Mouse (Mus musculus): ENCODE measurements around the gene Ppp1r13l. TPM values are rescaled to one million over a fixed set of nuclear protein-coding genes. Genes with fewer than 3 reads are reported as not detected.
A peak's percentile ranks its signal among the peaks of the same experiment; 100 is the strongest.

Gene Ppp1r13l
- polyA plus RNA-seq (2012; ENCODE audit: insufficient read depth, low replicate concordance): 21.5 and 54.3 TPM in 2 replicates

DNA sequence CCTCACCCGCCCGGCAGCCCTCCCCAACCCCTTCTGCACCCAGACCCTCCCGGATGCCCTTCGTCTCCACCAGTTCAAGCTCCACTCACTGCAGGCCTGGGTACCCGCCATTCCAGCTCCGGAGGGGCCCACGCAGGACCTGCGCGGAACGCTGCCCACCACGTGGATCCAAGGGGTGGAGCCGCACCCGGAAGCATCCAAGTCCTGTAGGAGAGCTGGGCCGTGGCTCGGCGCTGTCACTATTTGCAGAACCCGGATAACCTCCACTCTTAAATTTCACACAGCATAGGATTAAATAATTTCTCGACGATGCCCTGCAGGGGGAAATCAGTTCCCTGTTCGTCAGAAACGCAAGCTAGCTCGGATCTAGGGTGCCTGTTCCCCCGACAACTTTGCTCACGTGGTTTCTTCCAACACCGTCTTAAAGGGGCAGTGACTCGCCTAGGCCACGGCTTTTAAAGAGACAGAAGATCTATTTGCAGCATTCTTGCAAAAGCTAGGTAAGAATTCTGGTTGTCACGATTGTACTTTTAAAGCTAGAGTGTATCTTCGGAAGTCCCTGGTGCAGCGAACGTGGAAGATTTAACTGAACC is at the start of gene Ppp1r13l, which contains the start of gene Cd3eap:
Gene Ppp1r13l, plus strand, starts transcription at position 451 of the 593 bp plus-strand sequence.
Gene Cd3eap, minus strand, starts transcription at position 185 of the 593 bp plus-strand sequence.
- Histone ChIP-seq H3K4me1 (peaks cover 65% of the 10 kb centered on the region), H3K9me3 (no peaks in the 10 kb centered on the region), H3K27me3 (replicated peaks) (peaks cover 2% of the 10 kb centered on the region), H3K4me3 (replicated peaks) (peak within 1 kb of the TSS; percentile 93), H3K36me3 (replicated peaks; ENCODE audit: low read length) (peaks cover 34% of the 10 kb centered on the region)
- TF ChIP-seq GATA1 (IDR thresholded peaks at IDR 0.05; ENCODE audit: borderline replicate concordance, low read length) (no peak), FLI1 (IDR thresholded peaks at IDR 0.05; ENCODE audit: low read length) (no peak)

DNA sequence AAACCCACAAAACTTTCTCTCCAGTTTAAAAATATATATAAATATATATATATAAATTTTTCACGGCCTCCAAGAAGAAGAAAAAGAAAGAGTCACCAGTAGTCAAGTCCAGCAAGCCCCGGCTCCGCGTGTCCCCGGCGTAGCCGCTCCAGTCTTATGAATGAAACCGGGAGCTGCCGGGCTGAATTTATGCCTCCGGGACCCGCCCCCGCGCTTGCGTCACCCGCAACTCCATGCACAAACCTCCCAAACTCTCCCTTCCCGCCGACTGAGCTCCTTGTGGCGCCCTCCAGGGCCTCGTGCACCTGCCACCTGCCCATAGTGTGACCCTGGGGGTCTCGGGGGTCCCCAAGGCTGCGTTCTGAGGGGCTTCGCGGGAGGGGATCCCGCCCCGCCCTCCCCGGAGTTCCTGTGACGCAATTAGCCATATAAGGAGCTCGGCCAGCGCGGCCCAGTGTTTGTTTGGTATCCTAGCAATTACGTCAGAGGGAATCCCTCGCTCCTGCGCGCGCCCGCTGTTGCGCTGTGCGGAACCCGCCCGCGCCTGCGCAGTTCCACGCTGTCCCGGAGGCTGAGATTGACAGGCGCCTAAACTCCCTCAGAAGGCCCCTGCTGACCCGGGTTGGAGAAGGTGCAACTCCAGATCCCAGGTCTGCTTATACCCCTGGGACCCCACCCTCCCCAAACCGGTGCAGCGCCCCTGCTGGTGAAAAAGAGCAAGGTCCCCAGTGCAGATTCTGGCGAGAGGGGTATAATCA is 49.5 kb upstream of the Ppp1r13l start, which contains the start of gene Fosb:
Gene Fosb, minus strand, starts transcription at position 168 of the 758 bp plus-strand sequence.
- TF ChIP-seq FLI1 (IDR thresholded peaks at IDR 0.05; ENCODE audit: low read length) (no peak), GATA1 (IDR thresholded peaks at IDR 0.05; ENCODE audit: borderline replicate concordance, low read length) (no peak)
- peak within 1 kb of the TSS; percentile 91 for H3K4me3 ChIP-seq (replicated peaks)
- peaks cover 47% of the 10 kb centered on the region for H3K27me3 ChIP-seq (replicated peaks)

DNA sequence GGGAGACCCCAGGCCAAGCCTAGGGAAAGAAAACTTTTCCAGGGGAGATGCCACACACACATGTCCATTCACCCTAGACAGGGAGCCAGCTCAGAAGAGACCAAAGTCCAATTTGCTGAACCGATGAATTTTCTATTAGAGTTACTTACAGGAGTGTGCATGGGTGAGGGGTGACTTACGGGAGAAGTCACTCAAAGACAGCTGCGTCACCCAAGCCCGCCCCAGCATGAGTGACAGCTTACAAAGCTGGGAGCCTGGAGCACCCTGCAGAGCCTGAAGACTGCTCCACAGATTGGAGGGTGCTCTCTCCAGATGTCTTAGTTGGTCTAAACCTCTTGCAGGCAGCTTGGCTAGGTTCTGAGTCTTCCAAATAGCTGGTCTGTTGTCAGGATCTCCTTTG is 47.6 kb upstream of the Ppp1r13l start:
- Histone ChIP-seq H3K4me3 (replicated peaks) (no peak overlapping the region), H3K9me3 (peaks cover 6% of the 10 kb centered on the region), H3K27me3 (replicated peaks) (peaks cover 47% of the 10 kb centered on the region), H3K4me1 (peaks cover 61% of the 10 kb centered on the region), H3K36me3 (replicated peaks; ENCODE audit: low read length) (no peaks in the 10 kb centered on the region)
- TF ChIP-seq GATA1 (IDR thresholded peaks at IDR 0.05; ENCODE audit: borderline replicate concordance, low read length): no peak
- no peak for TF ChIP-seq FLI1 (IDR thresholded peaks at IDR 0.05; ENCODE audit: low read length)

More for the DNA sequence above, 49.5 kb upstream of the Ppp1r13l start, which contains the start of gene Fosb:
- Histone ChIP-seq H3K4me1 (peaks cover 63% of the 10 kb centered on the region), H3K9me3 (peaks cover 6% of the 10 kb centered on the region), H3K36me3 (replicated peaks; ENCODE audit: low read length) (no peaks in the 10 kb centered on the region)

DNA sequence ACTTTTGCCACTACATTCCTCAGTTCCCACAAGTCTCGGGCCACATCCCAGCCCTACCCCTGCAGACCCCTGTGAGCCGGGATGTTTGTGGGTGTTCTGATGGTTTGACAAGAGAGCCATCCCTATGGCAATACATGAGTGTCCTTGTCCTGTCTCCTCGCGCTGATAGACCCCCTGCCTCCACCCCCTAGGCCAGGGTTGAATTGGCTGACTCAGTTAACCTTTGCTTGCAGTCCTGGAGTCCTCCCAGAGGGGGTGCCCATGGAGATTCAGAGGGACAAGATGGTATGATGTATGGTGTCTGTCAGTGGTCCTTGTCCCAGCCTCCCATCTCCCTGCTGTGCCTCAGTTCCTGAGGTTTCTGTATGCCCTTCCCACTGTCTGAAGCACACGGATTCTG is 45.5 kb upstream of the Ppp1r13l start:
- H3K4me1 ChIP-seq: peaks cover 63% of the 10 kb centered on the region
- TF ChIP-seq FLI1 (IDR thresholded peaks at IDR 0.05; ENCODE audit: low read length): no peak
- no peak for TF ChIP-seq GATA1 (IDR thresholded peaks at IDR 0.05; ENCODE audit: borderline replicate concordance, low read length)
- no peak overlapping the region for H3K4me3 ChIP-seq (replicated peaks)
- peaks cover 60% of the 10 kb centered on the region for H3K27me3 ChIP-seq (replicated peaks)
- no peaks in the 10 kb centered on the region for H3K36me3 ChIP-seq (replicated peaks; ENCODE audit: low read length)
- H3K9me3 ChIP-seq: peaks cover 6% of the 10 kb centered on the region

DNA sequence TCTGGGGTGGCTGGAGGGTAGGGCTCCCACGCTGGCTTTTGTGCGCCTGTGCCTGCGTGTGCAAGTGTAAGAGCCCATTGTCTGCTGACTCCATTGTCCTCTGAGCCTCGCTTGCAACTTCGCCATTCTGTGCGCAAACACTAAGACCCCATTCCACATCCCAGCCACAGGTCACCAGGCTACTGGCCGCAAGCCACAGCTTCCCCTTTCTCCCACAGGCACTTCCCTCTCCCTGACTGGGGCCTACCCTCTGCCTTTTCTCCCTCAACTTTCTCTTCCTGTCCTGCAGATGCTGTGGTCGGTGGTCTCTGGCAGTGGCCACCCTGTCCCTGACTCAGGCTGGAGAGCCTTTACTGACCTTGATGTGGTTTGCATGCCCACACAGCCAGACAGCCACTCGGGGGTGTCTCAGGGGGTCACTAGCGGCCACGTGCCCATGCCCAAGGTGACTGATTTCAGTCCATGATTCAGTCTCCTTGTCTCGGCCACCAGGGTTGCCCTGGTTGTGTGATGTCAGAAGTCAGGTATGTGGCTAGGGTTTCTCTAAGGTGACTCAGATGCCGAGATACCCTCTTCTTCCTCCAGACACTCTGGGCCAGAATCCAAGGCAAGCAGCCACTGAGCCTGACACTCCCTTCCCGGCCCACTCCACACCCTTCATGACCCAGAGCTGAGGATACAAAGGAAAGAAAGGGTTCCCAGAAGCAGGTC is 42.9 kb upstream of the Ppp1r13l start:
- peaks cover 6% of the 10 kb centered on the region for H3K9me3 ChIP-seq
- H3K27me3 ChIP-seq (replicated peaks): peaks cover 68% of the 10 kb centered on the region
- no peak for TF ChIP-seq FLI1 (IDR thresholded peaks at IDR 0.05; ENCODE audit: low read length)
- no peak for TF ChIP-seq GATA1 (IDR thresholded peaks at IDR 0.05; ENCODE audit: borderline replicate concordance, low read length)
- peak overlapping the region; percentile 80 for H3K4me3 ChIP-seq (replicated peaks)
- H3K4me1 ChIP-seq: peaks cover 76% of the 10 kb centered on the region
- no peaks in the 10 kb centered on the region for H3K36me3 ChIP-seq (replicated peaks; ENCODE audit: low read length)

DNA sequence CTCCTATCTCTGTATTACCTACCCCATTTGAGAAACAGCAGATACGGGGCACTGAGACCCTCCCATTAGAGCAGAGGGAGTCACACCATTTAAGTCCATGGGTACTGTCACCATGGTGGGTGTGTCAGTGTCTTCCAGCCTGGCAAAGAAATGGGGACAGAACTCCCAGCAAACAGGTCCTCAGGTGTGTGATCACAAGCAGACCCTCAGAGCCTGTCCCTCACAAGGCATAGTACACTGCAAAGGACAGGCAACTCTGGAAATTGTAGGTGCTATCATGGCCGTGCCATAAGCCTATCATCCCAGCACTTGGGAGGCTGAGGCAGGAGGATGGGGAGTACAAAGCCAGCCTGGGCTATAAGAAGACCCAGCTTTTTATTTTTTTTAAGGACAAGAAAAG is 41.3 kb upstream of the Ppp1r13l start:
- Histone ChIP-seq H3K27me3 (replicated peaks) (peaks cover 64% of the 10 kb centered on the region), H3K36me3 (replicated peaks; ENCODE audit: low read length) (no peaks in the 10 kb centered on the region), H3K4me3 (replicated peaks) (no peak overlapping the region), H3K9me3 (no peaks in the 10 kb centered on the region), H3K4me1 (peaks cover 80% of the 10 kb centered on the region)
- TF ChIP-seq FLI1 (IDR thresholded peaks at IDR 0.05; ENCODE audit: low read length) (no peak), GATA1 (IDR thresholded peaks at IDR 0.05; ENCODE audit: borderline replicate concordance, low read length) (no peak)

DNA sequence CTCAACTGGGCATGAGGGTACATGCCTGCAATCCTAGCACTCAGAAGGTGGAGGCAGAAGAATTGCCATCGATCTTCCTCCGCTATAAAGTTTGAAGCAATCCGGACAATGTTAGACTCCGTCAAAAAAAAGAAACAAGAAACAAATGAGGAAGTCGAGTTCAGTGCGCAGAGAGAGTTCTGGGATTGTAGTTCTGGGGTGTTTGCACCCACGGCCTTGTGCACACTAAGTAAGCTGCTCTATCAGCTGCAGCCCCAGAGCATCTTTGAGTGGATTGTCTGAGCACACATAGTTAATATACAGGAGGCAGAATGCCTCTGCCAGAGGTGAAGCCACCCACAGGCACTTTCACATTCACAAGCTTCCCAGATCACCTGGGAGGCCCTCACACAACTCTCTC is 40.9 kb upstream of the Ppp1r13l start:
- no peaks in the 10 kb centered on the region for H3K36me3 ChIP-seq (replicated peaks; ENCODE audit: low read length)
- peaks cover 78% of the 10 kb centered on the region for H3K4me1 ChIP-seq
- peak overlapping the region; percentile 47 for H3K4me3 ChIP-seq (replicated peaks)
- peaks cover 61% of the 10 kb centered on the region for H3K27me3 ChIP-seq (replicated peaks)
- no peaks in the 10 kb centered on the region for H3K9me3 ChIP-seq
- TF ChIP-seq GATA1 (IDR thresholded peaks at IDR 0.05; ENCODE audit: borderline replicate concordance, low read length) (no peak), FLI1 (IDR thresholded peaks at IDR 0.05; ENCODE audit: low read length) (no peak)

DNA sequence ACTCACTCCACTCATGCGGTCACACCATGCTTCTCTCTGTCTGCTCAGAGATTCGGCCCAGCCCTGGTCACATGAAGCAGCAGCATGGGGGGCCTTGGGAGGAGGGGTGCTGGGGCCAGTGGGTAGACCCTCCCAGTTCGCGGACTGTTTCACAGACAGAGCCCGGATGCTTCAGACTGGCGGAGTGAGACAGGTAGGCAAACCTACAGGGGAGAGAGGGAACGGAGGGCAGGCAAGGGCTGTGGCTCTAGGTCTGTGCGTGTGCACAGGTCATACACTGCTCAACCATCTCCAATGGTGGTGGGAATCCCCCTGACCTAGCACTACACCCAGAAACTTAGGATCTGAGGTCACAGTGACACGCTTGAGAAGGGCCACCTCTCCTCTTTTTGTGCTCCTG is 40.1 kb upstream of the Ppp1r13l start:
- peaks cover 81% of the 10 kb centered on the region for H3K4me1 ChIP-seq
- peaks cover 61% of the 10 kb centered on the region for H3K27me3 ChIP-seq (replicated peaks)
- TF ChIP-seq FLI1 (IDR thresholded peaks at IDR 0.05; ENCODE audit: low read length) (no peak), GATA1 (IDR thresholded peaks at IDR 0.05; ENCODE audit: borderline replicate concordance, low read length) (no peak)
- H3K4me3 ChIP-seq (replicated peaks): peak overlapping the region; percentile 92
- H3K36me3 ChIP-seq (replicated peaks; ENCODE audit: low read length): no peaks in the 10 kb centered on the region
- no peaks in the 10 kb centered on the region for H3K9me3 ChIP-seq

DNA sequence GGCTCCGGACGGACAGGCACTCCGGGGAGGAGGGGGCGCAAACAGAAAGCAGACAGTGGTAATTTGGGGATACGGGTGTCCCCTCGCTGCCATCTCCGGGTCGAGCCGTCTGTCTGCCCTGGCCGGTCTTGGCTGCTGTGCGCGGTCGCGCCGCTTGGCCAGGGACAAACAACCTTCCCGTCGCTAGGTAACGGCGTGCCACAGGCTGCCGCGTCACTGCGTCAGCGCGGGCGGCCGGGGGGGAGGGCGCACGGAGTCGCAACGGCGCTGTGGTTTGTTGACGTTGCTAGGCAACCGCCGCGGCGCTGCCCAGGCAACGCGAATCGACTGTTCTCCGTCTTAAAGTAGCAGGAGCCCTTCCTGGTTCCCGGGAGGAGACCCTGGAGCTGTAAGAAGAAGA is 39.6 kb upstream of the Ppp1r13l start:
- H3K27me3 ChIP-seq (replicated peaks): peaks cover 59% of the 10 kb centered on the region
- peaks cover 83% of the 10 kb centered on the region for H3K4me1 ChIP-seq
- H3K36me3 ChIP-seq (replicated peaks; ENCODE audit: low read length): no peaks in the 10 kb centered on the region
- TF ChIP-seq GATA1 (IDR thresholded peaks at IDR 0.05; ENCODE audit: borderline replicate concordance, low read length): no peak
- no peak for TF ChIP-seq FLI1 (IDR thresholded peaks at IDR 0.05; ENCODE audit: low read length)
- peak overlapping the region; percentile 92 for H3K4me3 ChIP-seq (replicated peaks)
- no peaks in the 10 kb centered on the region for H3K9me3 ChIP-seq

All from megakaryocyte, embryonic 14.5 days (primary cell).